Mouse (Mus musculus) limb, embryonic 15.5 days (tissue): ENCODE data around the gene Hps6. TPM values are rescaled to one million over a fixed set of nuclear protein-coding genes. Genes with fewer than 3 reads are reported as not detected.

Source experiments
- ATAC-seq: fragments of 200-750 bp; cut with Nextera tagmentation; 2 replicates; pipeline ENCODE4 v1.8.0; 2017; ENCODE audit warnings: low read depth, moderate TSS enrichment; ENCODE audit not compliant: insufficient number of reproducible peaks, low FRiP score, low TSS enrichment
- H3K27ac ChIP-seq: fragments of 300-500 bp; sonication (generic); 2 replicates; pipeline ENCODE4 v1.5.1; 2015; ENCODE audit warnings: moderate library complexity, mild to moderate bottlenecking, inconsistent platforms
- H3K27me3 ChIP-seq: fragments of 300-500 bp; sonication (generic); 2 replicates; pipeline ENCODE4 v1.6.1; 2015; ENCODE audit warnings: inconsistent platforms
- H3K36me3 ChIP-seq: fragments of 300-500 bp; sonication (generic); 2 replicates; pipeline ENCODE4 v1.6.1; 2015; ENCODE audit warnings: inconsistent platforms
- H3K4me1 ChIP-seq: fragments of 300-500 bp; sonication (generic); 2 replicates; pipeline ENCODE4 v1.6.1; 2015; ENCODE audit warnings: inconsistent platforms
- H3K4me2 ChIP-seq: fragments of 300-500 bp; sonication (generic); 2 replicates; pipeline ENCODE4 v1.6.1; 2015; ENCODE audit warnings: mild to moderate bottlenecking, inconsistent platforms
- H3K4me3 ChIP-seq: fragments of 300-500 bp; sonication (generic); 2 replicates; pipeline ENCODE4 v1.5.1; 2015; ENCODE audit warnings: mild to moderate bottlenecking, inconsistent platforms
- H3K9ac ChIP-seq: fragments of 300-500 bp; sonication (generic); 2 replicates; pipeline ENCODE4 v1.6.1; 2015; ENCODE audit warnings: inconsistent platforms
- H3K9me3 ChIP-seq: fragments of 300-500 bp; sonication (generic); 2 replicates; pipeline ENCODE4 v1.6.1; 2016; ENCODE audit warnings: inconsistent platforms
- WGBS: fragments of 180-500 bp; shearing (Covaris S2); methylation state at CpG from one replicate; pipeline ENCODE4 v1.1.7; 2015; 5-methylcytosine and 5-hydroxymethylcytosine counted together
- polyA plus RNA-seq: library from polyadenylated mRNA; unstranded; fragments of >200 nt; fragmentation: Nextera tagmentation; extraction: Ambion mirVana; gene quantifications from 2 replicates; pipeline ENCODE4 v1.2.1, GENCODE M21; 2015

Gene Hps6
- polyA plus RNA-seq, 1 experiment from 2014 or later, result 8.8 TPM

DNA sequence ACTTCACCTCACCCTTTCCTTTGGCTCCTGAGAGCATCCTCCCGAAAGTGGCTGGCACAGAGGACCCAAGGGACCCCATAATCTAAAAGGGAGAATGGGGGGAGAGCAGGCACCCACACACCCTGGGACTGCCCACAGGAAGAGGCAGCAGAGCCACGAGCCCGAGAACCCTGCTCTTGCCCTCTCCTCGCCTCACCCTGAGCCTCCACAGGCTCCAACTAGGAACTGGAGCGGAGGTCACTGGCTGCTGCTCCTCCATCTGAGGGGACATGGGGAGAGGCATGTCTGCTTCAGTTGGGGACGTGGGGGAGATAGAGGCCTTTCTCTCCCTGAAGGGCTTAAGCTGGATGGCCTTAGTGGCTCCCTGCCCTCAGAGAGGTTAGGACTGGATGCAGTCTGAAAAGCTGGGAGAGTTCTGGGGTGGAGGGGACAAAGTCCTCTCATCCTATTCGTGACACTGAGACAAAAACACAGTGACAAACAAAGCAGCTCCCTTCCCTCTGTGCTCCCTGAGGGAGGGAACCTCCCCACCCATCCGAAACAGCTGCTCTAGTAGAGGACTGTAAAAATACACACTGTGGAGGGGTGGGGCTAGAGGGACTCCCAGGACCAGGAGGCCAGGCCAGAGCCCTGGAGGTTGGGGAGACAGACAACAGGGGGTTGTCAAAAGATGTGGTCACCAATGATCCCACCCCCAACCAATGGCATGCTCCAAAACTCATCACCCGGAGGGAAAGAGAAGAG lies 28.6 kb downstream of the Hps6 start:
- no peaks in the 10 kb centered on the region for H3K27me3 ChIP-seq
- 0 out of 2 replicates have a peak, but pooled peaks have one; percentile 25 for ATAC-seq
- H3K27ac ChIP-seq, result no peak overlapping the region
- 76% methylated on average over 9 of the region's 9 CpGs for WGBS
- H3K9me3 ChIP-seq, result no peaks in the 10 kb centered on the region
- no peak overlapping the region for H3K4me3 ChIP-seq
- peaks cover 62% of the 10 kb centered on the region for H3K36me3 ChIP-seq
- H3K4me1 ChIP-seq, result peaks cover 10% of the 10 kb centered on the region
- no peak overlapping the region for H3K9ac ChIP-seq
- H3K4me2 ChIP-seq, result no peak overlapping the region

DNA sequence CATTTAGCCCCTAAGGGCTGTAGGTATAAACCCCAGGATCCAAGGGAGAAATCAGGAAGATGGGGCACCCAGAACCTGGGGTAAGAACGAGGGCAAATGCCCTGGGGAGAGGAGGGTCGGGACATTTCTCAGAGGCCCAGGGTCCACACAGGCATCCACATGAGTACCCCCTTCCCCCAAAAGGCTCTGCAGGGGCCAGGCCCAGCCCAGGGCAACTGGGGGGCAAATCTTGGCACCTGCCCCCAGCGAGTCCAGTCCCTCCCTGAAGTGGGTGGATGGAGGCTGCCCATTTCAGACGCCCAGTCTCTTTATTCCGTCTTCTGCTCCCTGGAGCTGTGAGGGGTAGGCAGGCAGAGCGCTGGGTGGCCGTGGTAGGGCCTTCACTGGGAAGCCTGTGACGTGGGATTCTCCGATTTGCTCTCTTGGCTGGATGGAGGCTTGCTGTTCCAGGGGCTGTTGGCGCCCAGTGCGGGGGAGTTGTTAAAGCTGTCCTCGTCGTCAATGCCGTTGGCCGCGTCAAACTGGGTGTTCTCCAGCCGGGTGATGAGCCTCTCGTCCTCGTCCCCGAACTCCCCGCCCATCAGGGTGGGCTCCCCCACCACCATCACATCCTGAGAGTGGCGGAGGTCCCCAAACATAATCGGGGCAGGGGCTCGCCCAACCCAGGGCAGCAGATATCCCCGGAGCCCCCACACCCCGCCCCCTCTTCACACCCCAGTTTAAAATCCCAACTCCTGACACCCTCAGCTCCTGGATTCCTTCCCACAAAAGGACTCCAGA lies 29.6 kb downstream of the Hps6 start:
- H3K9ac ChIP-seq, result no peak overlapping the region
- H3K36me3 ChIP-seq, result peaks cover 62% of the 10 kb centered on the region
- H3K4me2 ChIP-seq, result no peak overlapping the region
- no peak overlapping the region for H3K4me3 ChIP-seq
- peaks cover 20% of the 10 kb centered on the region for H3K4me1 ChIP-seq
- no peaks in the 10 kb centered on the region for H3K27me3 ChIP-seq
- H3K27ac ChIP-seq, result no peak overlapping the region; the same call in 1 of the 2 replicates
- H3K9me3 ChIP-seq, result no peaks in the 10 kb centered on the region
- WGBS, result 85% methylated on average over 26 of the region's 26 CpGs
- ATAC-seq, result no peak

DNA sequence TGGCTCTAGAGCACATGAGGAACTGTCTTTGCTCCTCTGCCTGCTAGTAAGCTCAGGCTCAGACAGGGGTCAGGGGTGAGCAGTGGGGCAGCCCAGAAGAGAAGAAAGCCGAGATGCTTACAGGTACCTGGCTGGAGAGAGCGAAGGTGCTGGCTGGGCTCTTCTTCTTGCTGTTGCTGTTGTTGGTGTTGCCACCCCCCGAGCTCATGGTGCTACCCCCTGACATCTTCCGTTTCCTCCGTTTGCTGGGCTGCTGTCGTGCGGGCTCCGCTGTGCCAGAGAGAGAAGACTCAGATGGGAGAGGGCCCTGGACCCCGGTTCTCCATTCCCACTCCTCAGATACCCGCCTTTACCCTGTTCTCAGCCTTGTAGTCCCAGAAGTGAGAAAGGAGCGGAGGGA lies 30.6 kb downstream of the Hps6 start:
- Histone ChIP-seq H3K27me3 (no peaks in the 10 kb centered on the region), H3K27ac (no peak overlapping the region), H3K9me3 (no peaks in the 10 kb centered on the region), H3K36me3 (peaks cover 62% of the 10 kb centered on the region), H3K9ac (no peak overlapping the region), H3K4me1 (peaks cover 27% of the 10 kb centered on the region), H3K4me2 (no peak overlapping the region), H3K4me3 (no peak overlapping the region)
- WGBS, result 90% methylated on average over 11 of the region's 11 CpGs
- no peak for ATAC-seq

DNA sequence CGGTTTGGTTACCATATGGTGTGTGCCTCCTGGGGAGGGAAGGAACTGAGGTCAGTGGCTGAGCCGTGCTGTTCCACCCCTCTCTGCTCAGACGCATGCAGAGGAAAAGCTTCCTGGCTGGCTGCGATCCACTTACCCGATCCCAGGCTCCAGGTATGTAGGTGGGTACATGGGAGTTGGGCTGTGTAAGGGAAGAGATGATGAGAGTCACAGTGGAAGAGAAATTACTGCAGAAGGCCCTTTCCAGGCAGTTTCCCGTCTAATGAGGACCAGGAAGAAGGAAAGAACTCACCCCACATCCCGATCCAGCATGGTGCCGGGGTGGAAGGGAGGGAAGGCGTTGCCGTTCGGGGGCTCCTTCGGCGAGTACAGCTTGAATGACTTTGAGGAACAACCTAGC lies 32.7 kb downstream of the Hps6 start:
- Histone ChIP-seq H3K4me1 (peaks cover 40% of the 10 kb centered on the region), H3K9ac (no peak overlapping the region), H3K36me3 (peaks cover 52% of the 10 kb centered on the region), H3K27me3 (no peaks in the 10 kb centered on the region), H3K27ac (no peak overlapping the region), H3K4me2 (no peak overlapping the region), H3K4me3 (no peak overlapping the region), H3K9me3 (no peaks in the 10 kb centered on the region)
- no peak for ATAC-seq
- 87% methylated on average over 13 of the region's 13 CpGs for WGBS

DNA sequence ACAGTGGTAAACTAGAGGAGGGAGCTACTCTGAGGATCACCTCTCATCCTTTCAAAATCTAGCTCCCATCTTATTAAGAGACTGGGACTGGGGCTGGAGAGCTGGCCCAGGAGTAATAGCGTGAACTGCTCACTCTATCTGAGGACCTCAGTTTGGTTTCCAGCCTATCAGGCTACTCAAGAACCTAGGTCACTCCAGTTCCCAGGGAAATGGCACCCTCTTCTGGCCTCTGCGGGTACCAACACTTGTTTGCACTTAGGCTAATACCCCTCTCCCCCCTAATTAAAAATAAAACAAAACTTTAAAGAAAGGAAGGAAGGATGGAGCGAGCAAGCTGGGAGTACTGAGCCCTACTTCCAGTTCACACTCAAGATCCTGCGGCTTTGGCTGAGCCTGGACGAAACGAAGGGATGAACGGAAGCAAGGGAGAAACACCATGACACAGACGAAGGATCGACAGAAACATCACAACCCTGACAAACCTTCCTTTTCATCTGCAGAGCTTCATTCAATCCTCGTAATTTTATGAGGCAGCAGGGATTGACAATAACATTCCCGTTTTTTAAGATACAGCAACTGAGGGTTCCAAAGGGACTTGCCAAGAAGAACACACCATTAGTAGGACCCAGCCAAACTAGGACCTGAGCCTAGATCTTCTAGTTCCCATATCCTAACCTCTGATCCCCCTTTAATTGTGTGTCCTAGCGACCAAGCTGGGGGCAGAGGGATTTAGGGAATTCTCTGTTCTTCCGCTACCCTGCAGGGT lies 33.4 kb downstream of the Hps6 start:
- Histone ChIP-seq H3K27me3 (no peaks in the 10 kb centered on the region), H3K4me1 (peaks cover 47% of the 10 kb centered on the region), H3K27ac (no peak overlapping the region), H3K4me3 (peak overlapping the region; percentile 70), H3K4me2 (peak overlapping the region; percentile 76), H3K9me3 (no peaks in the 10 kb centered on the region), H3K9ac (no peak overlapping the region), H3K36me3 (peaks cover 47% of the 10 kb centered on the region)
- no peak for ATAC-seq
- WGBS, result 69% methylated on average over 13 of the region's 13 CpGs

DNA sequence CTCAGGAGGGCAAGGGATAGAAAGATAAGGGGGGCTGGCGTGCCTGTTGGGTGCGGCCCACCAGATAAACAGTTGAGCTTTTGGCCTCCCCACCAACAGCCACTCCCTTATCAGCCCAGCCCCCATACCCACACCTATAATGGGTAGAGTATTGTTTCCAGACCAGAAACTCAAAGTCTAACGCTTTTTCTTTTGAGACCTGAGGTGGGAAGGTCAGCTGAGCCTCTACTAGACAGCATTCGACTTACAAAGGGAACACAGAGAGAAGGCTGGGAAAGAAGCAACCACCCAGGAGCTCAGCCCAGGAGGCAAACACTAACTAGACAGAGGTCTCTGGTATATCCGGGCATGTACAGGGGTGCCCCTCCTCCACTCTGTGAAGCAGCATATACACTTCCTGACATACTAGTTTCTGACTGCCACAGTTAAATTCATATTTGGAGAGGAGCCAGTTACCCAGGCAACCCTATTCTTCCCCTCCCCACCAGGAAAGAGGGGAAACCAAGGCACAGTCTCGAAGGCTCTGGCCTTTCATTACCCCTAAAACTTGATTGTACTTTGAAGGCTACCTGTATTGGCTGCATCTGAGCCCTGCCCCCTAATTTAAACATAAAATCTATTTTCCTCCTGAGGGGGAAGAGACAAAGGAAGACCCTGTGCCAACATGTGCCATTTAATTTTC lies 34.1 kb downstream of the Hps6 start:
- H3K4me1 ChIP-seq, result peaks cover 54% of the 10 kb centered on the region
- peak overlapping the region; percentile 94 for H3K27ac ChIP-seq
- 30% methylated on average over 6 of the region's 6 CpGs for WGBS

DNA sequence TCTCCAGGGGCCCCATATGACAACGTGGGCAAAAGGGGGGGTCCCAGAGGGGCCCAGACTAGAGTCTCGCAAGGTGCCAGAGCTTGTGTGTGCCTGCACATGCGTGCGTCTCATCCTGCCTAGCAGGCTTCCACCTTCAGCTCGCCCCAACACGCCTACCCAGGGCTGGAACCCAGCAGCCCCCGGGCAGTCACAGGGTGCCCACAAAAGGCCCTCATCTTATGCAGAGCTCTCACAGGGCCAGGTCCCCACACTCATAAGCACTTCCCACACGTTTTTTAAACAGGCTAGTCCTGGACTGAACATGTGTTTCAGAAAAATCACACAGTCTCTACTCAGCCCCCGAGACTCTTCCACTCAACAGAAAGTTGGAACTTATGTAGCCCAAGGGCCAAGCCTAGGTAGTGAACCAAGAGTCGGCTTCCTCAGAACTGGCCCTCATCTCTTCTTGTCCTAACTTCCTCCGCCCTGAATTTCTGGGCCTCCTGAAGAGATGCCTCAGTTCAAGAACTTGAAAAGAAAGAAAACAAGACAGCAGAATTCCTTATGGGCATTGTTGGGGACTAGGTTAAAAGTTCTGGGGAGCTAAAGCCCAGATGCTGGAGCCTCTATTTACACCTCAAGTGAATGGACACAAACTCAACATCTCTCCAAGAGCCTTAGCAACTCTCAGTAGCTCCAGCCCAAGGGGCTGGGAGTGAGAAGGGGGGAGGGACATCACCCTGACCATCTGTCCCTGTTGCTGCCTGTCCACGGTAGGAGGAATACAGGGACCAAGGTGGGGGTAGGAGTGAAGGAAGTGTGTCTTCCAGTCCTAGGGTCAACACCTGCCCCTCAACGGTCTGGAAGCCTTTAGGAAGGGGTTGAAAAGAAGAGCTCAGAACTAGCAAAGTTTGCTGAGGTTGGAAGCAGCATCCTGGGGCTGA lies 34.9 kb downstream of the Hps6 start:
- Histone ChIP-seq H3K27ac (peak overlapping the region; percentile 94), H3K27me3 (no peaks in the 10 kb centered on the region), H3K9ac (peak overlapping the region; percentile 76), H3K36me3 (peaks cover 32% of the 10 kb centered on the region), H3K4me2 (peak overlapping the region; percentile 76), H3K4me1 (peaks cover 62% of the 10 kb centered on the region), H3K4me3 (peak overlapping the region; percentile 70), H3K9me3 (no peaks in the 10 kb centered on the region)
- 7% methylated on average over 13 of the region's 13 CpGs for WGBS
- no peak for ATAC-seq

More for the DNA sequence above, 34.1 kb downstream of the Hps6 start:
- Histone ChIP-seq H3K36me3 (peaks cover 40% of the 10 kb centered on the region), H3K9ac (no peak overlapping the region), H3K27me3 (no peaks in the 10 kb centered on the region), H3K4me3 (peak overlapping the region; percentile 70), H3K4me2 (peak overlapping the region; percentile 76), H3K9me3 (no peaks in the 10 kb centered on the region)
- no peak for ATAC-seq

DNA sequence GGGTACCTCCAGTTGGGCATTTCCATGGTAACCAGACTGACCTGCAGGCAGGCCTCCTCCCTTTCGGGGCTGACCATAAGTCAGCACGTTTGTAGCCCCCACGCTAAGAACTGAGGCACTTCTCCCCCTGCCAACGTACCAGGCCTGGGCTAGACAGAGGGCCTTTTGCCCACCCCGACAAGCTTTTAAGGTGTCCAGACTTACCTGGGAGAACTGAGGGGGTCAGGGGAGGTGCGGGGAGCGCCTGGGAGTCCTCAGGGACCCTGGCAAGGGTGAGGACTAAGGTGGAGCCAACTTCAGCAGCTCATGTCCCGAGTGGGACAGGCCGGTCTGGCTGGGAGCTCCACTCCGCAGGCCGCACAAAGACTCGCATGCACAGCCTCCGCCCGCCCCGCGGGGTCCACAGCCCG lies 35.5 kb downstream of the Hps6 start:
- Histone ChIP-seq H3K9ac (peak overlapping the region; percentile 76), H3K4me2 (peak overlapping the region; percentile 76), H3K4me3 (peak overlapping the region; percentile 70), H3K27me3 (no peaks in the 10 kb centered on the region), H3K4me1 (peaks cover 69% of the 10 kb centered on the region), H3K36me3 (peaks cover 25% of the 10 kb centered on the region), H3K9me3 (no peaks in the 10 kb centered on the region), H3K27ac (peak overlapping the region; percentile 94)
- WGBS, result under 1% methylated on average over 17 of the region's 17 CpGs
- ATAC-seq, result no peak

DNA sequence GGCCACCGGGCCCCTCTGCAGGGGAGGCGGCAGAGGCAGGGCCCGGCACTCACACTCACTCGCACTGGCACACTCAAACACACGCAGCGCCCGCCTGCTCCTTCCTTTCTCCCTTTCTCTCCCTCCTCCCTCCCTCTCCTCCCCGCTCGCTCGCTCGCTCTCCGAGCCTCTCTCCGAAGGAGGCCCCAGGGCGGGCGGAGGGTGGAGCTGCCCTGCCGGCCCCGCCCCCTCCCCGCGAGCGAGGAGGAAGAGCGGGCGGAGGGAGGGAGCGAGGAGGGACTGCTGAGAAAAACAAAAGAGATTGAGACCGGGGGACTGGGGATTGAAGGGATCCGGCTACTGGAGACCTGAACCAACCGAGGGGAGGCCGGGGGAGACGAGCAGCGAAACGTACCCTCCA lies 36.2 kb downstream of the Hps6 start:
- Histone ChIP-seq H3K27me3 (no peaks in the 10 kb centered on the region), H3K36me3 (peaks cover 19% of the 10 kb centered on the region), H3K9ac (peak overlapping the region; percentile 76), H3K4me2 (peak overlapping the region; percentile 76), H3K27ac (peak overlapping the region; percentile 94), H3K4me3 (peak overlapping the region; percentile 70), H3K4me1 (peaks cover 73% of the 10 kb centered on the region), H3K9me3 (no peaks in the 10 kb centered on the region)
- 3% methylated on average over 21 of the region's 30 CpGs for WGBS
- ATAC-seq, result peak; percentile 82

DNA sequence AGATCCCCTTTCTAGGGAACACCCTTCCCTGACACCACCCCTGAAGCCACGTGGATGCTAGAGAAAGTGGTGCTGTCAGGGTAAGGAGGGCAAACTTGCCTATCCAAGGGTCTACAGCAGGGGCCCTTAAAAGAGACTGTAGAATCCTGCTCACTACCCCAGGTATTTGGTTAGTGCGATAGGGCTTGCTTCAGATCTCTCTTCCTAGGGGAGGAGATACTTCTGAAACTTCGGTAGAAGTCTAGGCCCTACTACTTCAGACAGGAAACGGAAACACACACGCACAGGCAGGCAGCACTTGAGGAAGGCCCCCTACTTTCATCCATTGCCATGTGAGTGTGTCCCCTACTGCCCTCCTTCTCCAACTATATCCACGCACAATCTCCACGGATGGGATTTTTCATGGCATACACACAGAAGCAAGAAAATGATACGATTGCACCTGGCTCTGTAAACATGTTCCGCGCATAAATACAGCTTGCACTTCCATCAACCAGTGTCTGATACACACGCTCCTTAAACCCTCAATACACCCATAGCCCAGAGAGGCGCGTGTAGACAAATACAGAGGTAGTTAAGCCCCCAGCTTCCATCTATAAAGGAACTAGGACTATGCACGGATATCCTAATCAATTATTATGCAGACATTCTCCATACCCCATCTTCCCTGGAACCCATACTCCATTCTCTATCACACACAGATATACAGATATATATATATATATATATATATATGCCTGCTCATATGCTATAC lies 37.0 kb downstream of the Hps6 start:
- Histone ChIP-seq H3K9ac (peak overlapping the region; percentile 47; the same call in 1 of the 2 replicates), H3K4me1 (peaks cover 73% of the 10 kb centered on the region)
- WGBS, result 36% methylated on average over 14 of the region's 14 CpGs

More for the DNA sequence above, 37.0 kb downstream of the Hps6 start:
- Histone ChIP-seq H3K36me3 (peaks cover 10% of the 10 kb centered on the region), H3K27me3 (no peaks in the 10 kb centered on the region), H3K27ac (peak overlapping the region; percentile 94), H3K9me3 (no peaks in the 10 kb centered on the region), H3K4me2 (peak overlapping the region; percentile 76), H3K4me3 (peak overlapping the region; percentile 70)
- ATAC-seq, result no peak
